Mouse (Mus musculus): ENCODE measurements around the gene Ttll3.

The Ttll3 gene

DNA sequence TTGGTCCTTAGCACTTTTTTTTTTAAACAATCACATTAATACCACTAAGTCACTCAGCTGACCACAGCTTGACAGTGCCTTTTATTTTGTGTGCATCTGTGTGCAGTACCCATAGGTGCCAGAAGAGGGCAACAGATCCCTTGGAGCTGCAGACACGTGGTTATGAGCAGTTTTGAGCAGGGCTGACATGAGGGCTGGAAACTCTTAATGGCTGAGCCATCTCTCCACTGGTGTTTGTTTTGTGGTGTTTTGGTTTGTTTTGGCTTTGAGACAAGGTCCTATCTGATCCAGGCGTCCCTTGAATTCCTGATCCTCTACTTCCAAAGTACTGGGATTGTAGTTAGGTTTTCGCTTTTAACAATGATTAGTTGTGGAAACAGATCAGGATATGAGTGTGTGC, 38.3 kb downstream of the Ttll3 start:
- no peak for DNase-seq

- no peak for DNase-seq
Measured at GRCm38 (mm10) chr6:113428006-113428405, 38.9 kb downstream of the Ttll3 start.

DNA sequence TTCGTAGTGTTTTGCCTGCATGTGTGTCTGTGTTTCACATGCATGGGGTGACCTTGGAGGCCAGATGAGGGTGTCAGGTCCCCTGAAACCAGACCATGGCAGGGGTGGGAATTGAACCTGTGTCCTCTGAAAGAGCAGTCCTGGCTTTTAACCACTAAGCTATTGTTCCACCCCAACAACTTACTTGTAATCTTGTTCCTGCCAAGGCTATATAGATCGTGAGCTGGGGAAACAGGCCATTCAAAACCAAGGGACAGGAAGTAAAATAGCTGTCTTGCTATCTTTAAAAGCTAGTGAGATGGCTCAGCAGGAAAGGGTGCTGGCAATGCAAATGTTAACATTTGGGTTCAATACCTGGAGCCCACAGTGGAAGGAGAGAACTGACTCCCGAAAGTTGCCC, 40.9 kb downstream of the Ttll3 start:
- DNase-seq, result no peak

- no peak for DNase-seq
Measured at GRCm38 (mm10) chr6:113430846-113431245, 41.8 kb downstream of the Ttll3 start.

- no peak for DNase-seq
Measured at GRCm38 (mm10) chr6:113431801-113432200, 42.7 kb downstream of the Ttll3 start.

GRCm38 (mm10) chr6:113433661-113434060, 44.6 kb downstream of the Ttll3 start:
- no peak for DNase-seq

GRCm38 (mm10) chr6:113434691-113435090, 45.6 kb downstream of the Ttll3 start:
- DNase-seq, result no peak

DNA sequence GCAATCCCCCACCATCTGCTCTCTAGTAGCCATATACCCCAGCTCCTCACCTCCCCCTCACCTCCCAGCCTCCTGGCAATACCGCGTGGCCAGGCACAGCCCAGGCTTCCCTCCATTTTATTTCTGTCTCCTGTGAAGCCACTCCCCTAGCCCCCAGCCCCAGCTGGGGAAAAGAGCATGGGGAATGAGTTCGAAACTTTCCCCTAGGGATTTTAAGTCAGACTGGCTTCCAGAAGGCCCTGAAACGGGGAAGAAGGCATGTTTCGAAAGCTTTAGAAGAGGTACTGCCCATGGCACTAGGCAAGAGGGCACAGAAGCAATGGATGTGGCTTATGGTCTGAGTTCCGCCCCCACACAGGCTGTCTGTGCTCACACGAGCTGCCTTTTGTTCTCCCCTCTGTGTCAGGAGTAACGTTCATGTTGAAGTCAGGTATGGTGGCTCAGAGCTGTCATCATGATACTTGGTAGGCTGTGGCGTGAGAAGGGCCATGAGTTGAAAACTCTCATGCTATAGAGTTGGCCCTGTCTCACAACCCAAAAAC, 46.7 kb downstream of the Ttll3 start, which contains the start of gene Cidec:
Gene Cidec, minus strand, starts transcription at position 97 of the 542 bp plus-strand sequence.
- no peak for DNase-seq

- DNase-seq, result no peak
Measured at GRCm38 (mm10) chr6:113437135-113437534, 48.1 kb downstream of the Ttll3 start.

DNA sequence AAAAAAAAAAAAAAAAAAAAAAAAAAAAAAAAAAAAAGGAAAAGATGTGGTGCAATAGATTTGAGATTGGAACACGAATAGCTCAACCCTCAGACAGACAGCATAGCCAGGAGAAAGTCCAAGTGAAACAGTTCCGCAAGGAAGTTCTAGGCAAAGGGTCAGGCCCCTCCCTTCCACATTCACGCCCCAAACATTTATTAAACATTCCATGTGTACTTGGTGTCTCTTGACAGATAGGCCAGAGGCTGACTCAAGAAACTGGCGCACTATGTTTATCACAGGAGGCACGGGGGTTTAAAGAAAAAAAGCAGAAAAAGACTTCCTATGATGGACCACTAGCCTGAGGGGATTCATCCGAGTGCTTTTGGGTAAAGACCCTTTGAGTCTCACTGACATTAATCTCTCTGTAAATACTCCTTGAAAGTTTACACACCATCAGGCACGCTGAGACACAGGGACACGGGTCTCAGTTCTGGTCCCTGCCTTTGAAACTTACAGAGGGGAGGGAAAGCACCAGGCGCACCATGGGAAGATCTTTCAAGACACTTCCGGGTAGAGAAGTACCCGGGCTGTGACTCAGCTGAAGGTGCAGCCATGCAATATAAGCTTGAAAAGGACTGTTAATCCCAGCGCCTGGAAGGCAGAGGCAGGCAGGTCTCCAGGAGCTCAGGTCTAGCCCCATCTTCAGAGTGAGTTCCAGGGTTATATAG, 49.8 kb downstream of the Ttll3 start:
- no peak for DNase-seq

- no peak for DNase-seq
Measured at GRCm38 (mm10) chr6:113440686-113441085, 51.6 kb downstream of the Ttll3 start.

- peak; percentile 71 for DNase-seq
Measured at GRCm38 (mm10) chr6:113441147-113441680, 52.2 kb downstream of the Ttll3 start.

- no peak for DNase-seq
Measured at GRCm38 (mm10) chr6:113442087-113442441, 53.0 kb downstream of the Ttll3 start.

- peak; percentile 89 for DNase-seq
Measured at GRCm38 (mm10) chr6:113442442-113443090, 53.5 kb downstream of the Ttll3 start, which contains the start of gene Jagn1. Gene Jagn1, plus strand, starts transcription at chr6:113442569.

DNA sequence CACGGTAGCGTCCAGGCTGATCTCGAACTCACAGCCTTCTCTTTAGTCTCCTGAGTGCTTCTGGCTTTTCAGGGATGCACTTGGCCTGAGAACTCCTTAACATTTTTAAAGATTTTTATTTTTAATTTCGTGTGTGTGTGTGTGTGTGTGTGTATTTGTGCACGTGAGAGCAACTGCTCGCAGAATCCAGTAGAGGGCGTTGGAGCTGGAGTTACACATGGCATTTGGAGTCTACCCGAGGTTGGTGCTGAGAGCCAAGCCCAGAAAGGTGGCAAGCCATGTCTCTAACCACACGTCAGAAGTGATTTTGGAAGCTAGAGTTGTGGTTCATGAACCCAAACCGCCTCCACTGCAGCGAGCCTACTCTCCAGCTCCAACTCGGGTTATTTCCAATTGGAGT, 54.0 kb downstream of the Ttll3 start:
- DNase-seq, result no peak

DNA sequence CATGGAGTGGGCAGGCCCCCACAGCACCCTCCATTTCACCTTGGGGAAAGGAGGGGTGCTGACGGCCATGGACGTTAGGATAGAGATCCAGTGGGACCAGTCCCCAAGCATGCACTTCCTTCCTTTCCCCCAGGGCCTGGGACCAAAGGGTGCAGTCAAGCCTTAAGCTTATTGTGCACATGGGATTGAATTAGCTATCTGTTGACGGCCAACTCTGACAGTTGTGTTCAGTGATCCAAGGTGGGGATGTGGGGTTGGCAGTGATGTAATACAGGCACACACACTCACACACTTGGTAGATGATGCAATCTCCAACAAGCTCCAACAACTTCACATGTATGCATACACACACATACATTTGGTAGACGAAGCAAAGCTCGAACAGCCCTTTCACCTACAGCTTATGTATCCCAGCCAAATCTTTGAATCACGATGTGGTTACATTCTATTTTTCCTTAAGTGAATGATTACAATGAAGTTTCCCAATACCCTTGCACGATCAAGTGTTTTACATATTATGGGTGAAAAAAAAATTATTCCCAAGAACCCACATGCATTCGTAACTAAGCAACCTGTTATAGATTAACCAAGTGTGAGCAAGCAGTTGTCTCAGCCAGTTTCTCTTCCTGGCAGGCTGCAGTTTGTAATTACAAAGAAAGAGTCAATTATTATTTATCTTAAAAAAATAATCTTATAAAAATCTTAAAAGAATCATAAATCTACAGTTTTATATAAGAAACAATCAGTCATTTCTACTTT, 55.3 kb downstream of the Ttll3 start:
- no peak for DNase-seq

DNA sequence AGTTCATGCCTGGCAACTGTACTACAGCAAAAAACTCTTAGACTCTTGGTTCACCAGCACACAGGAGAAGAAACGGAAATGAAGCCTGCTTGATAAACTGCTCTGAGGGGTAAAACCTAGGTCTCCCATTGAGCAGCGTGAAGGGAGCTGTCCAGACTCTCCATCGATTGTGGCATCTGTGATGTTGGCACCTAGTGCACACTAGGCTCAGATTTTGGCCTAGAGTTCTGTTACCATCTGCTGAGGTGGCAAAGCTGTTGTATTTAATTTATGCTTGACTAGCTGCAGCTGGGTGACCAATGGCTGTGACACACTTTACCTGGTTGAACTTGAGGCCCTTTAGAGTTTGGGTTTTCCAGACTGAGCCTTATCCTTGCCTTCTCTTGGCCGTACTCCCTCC, 58.6 kb downstream of the Ttll3 start:
- peak; percentile 49 for DNase-seq

DNA sequence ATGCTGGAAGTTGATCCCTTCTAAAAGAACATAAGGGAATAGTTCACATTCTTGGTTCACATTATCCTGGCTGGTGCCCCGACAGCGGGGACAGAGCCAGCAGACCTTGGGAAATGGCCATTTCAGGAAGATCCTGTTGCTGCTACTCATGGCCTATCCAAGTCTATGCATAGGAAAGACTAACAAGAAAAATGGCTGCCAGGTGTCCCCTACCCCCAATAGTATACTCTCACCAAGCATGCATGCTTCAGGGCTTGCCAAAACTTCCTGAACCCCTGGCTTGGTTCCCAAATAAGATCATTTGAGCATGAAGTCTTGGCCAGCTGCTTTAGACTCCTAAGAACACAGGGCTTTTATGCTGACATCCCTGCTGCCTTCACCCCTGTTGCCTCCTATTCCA, 62.8 kb downstream of the Ttll3 start:
- DNase-seq, result no peak

DNA sequence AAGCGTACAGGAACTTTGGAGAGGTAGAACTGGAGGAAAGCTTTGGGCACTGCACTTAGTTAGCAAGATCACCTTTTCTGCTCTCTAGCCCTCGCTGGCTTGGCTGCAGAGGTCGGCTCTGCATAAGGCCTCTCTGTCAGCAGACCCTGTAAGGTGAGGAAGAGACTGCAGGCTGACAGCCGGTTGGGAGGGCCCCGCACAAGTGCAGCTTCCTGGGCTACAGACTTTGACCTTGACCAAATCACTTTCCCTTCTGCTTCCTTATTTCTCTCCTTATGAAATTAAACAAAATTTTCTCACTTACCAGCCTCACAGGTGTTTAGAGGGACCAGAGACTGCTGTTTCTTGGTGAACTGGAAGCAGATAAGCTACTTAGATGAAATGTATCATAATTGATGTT, 65.9 kb downstream of the Ttll3 start:
- DNase-seq, result no peak

DNA sequence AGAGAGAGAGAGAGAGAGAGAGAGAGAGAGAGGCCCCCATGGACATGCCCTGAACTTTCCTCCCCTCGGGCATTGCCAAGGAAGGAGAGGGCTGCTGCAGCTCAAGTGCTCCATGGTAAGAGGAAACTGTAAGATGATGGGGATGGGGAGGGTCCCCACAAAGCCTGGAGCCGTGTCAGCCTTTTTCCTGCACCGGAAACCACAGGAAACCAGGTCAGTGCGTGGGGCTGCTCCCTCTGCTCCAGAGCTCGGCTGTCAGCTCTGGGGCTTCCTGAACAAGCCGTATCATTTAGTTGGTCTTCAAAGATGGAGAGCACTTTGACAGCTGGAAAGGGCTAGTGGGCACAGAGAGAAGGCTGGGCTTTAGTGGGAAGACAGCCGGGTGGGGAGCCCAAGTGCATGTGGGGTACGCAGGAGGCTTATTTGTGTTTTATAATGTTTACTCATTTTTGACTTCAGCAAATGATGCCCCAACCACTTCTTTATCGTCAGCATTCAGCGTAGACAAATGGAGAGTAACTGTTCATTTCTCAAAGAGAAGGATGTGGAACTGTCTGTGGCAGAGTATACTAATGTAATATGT, 69.0 kb downstream of the Ttll3 start, which contains the start of gene Il17re:
Gene Il17re, plus strand, starts transcription at position 533 of the 583 bp plus-strand sequence.
- no peak for DNase-seq

GRCm38 (mm10) chr6:113458635-113459034, 69.6 kb downstream of the Ttll3 start:
- DNase-seq, result peak; percentile 59

- DNase-seq, result no peak
Measured at GRCm38 (mm10) chr6:113464040-113464439, 75.0 kb downstream of the Ttll3 start.

Data from cerebellum, adult 11-12 months (tissue).